Mouse (Mus musculus) heart, postnatal 0 days (tissue): ENCODE data around the gene Slc44a3.

Source experiments
- CTCF ChIP-seq: IDR thresholded peaks from 2 replicates; pipeline ENCODE4 v1.5.1; 2016; ENCODE audit warnings: antibody characterized with exemption, control low read depth, low read depth
- EP300 ChIP-seq: IDR thresholded peaks from 2 replicates; pipeline ENCODE4 v1.6.1; 2016; ENCODE audit warnings: antibody characterized with exemption, low read depth

GRCm38 (mm10) chr3:121489462-121490118 is 42.6 kb downstream of the Slc44a3 start:
- TF ChIP-seq CTCF = no peak
- TF ChIP-seq EP300 = no peak
